Comparison of ENCODE assay signal across 20 mouse cellular contexts in the genomic region with DNA sequence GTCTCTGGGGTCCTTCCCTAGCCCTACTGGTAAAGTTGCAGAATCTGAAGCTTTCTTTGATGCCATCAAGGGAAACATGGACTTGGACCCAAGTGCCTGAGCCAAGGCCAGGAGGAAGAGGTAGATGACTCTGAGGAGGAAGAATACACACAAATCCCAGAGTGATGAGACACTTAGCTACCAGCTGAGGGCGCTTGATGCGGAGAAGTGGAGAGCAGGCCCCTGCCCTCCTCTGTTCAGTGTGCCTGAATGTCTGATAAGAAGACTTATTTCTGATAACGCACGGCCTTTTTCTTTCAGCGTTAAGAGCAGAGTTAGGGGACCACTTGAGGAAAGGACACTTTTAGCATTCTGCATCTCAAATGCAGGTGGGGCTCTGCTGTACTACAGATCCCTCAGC.
DNase-seq lines count a peak whose midpoint lies in the region; ATAC-seq and TF ChIP-seq lines count a peak whose summit lies in the region.
"Had no signal": no experiment of that assay in that cellular context is flagged by ENCODE, and none has a peak within 500 bp of the region (broad histone marks: within the 10 kb centered on the region; RNA-seq: fewer than 3 reads in every experiment).

No protein-coding gene starts in this region.

- H3K9me3 ChIP-seq in kidney, postnatal 0 days (replicated peaks; ENCODE audit: low read length) = no peaks in the 10 kb centered on the region
- no peaks in the 10 kb centered on the region for H3K9me3 ChIP-seq in lung, embryonic 14.5 days (ENCODE audit: low read depth, low read length)
- H3K9me3 ChIP-seq in E14TG2a.4 (ENCODE audit: low read length) = peaks cover 15% of the 10 kb centered on the region

- peak; percentile 33; the same call in 1 of the 2 replicates for TF ChIP-seq CTCF in kidney, postnatal 0 days (IDR thresholded peaks at IDR 0.05; ENCODE audit: low read depth)
- TF ChIP-seq CTCF in lung, embryonic 14.5 days (IDR thresholded peaks at IDR 0.05; ENCODE audit: low read depth) = 0 out of 2 replicates have a peak, but pooled peaks have one; percentile 12
- peak; percentile 17; the same call in 1 of the 2 replicates for TF ChIP-seq CTCF in E14TG2a.4 (conservative IDR thresholded peaks at IDR 0.05; ENCODE audit: low read length)

- H3K27ac ChIP-seq in kidney, postnatal 0 days = no peak overlapping the region
- no peak overlapping the region for H3K27ac ChIP-seq in lung, embryonic 14.5 days (ENCODE audit: low read depth)
- H3K27ac ChIP-seq: embryonic facial prominence, embryonic 13.5 days; forebrain, embryonic 12.5 days; gastrocnemius, adult 2 months; hindbrain, embryonic 10.5 days; hindbrain, embryonic 15.5 days had no signal

- no peak overlapping the region for H3K4me2 ChIP-seq in kidney, postnatal 0 days (ENCODE audit: low read length)
- no peak overlapping the region for H3K4me2 ChIP-seq in lung, embryonic 14.5 days
- H3K4me2 ChIP-seq: embryonic facial prominence, embryonic 13.5 days; forebrain, embryonic 12.5 days; heart, embryonic 12.5 days; hindbrain, embryonic 15.5 days had no signal

- H3K4me3 ChIP-seq in kidney, postnatal 0 days (replicated peaks; ENCODE audit: low read depth, low read length) = no peak overlapping the region
- no peak overlapping the region for H3K4me3 ChIP-seq in lung, embryonic 14.5 days (ENCODE audit: low read depth, low read length)
- no peak overlapping the region for H3K4me3 ChIP-seq in E14TG2a.4 (replicated peaks; ENCODE audit: low read length)
- H3K4me3 ChIP-seq: embryonic facial prominence, embryonic 13.5 days; forebrain, embryonic 12.5 days; gastrocnemius, adult 2 months; heart, embryonic 12.5 days; hindbrain, embryonic 10.5 days; hindbrain, embryonic 15.5 days had no signal

- no peak overlapping the region for H3K9ac ChIP-seq in kidney, postnatal 0 days (ENCODE audit: low read depth, low read length)
- H3K9ac ChIP-seq in lung, embryonic 14.5 days = no peak overlapping the region
- H3K9ac ChIP-seq: embryonic facial prominence, embryonic 13.5 days; forebrain, embryonic 12.5 days; heart, embryonic 12.5 days; hindbrain, embryonic 15.5 days had no signal

- no peaks in the 10 kb centered on the region for H3K27me3 ChIP-seq in kidney, postnatal 0 days (ENCODE audit: insufficient read depth, low read length)
- peaks cover 3% of the 10 kb centered on the region; the same call in 1 of the 2 replicates for H3K27me3 ChIP-seq in lung, embryonic 14.5 days (ENCODE audit: insufficient read depth, low read length)
- no peaks in the 10 kb centered on the region for H3K27me3 ChIP-seq in E14TG2a.4 (ENCODE audit: insufficient read depth, low read length)
- H3K27me3 ChIP-seq: embryonic facial prominence, embryonic 13.5 days had no signal

- H3K4me1 ChIP-seq in kidney, postnatal 0 days (replicated peaks; ENCODE audit: insufficient read depth, low read length) = no peaks in the 10 kb centered on the region
- H3K4me1 ChIP-seq in lung, embryonic 14.5 days (ENCODE audit: insufficient read depth) = no peaks in the 10 kb centered on the region
- peaks cover 22% of the 10 kb centered on the region for H3K4me1 ChIP-seq in E14TG2a.4 (replicated peaks; ENCODE audit: low read depth, low read length)
- H3K4me1 ChIP-seq: heart, embryonic 12.5 days; hindbrain, embryonic 15.5 days had no signal

- 79% methylated on average over 5 of the region's 5 CpGs for WGBS in kidney, postnatal 0 days
- WGBS in lung, embryonic 14.5 days = 47% methylated on average over 5 of the region's 5 CpGs

- no peak for ATAC-seq in kidney, postnatal 0 days (replicated peaks; ENCODE audit: low FRiP score, low read depth)
- ATAC-seq in lung, embryonic 14.5 days (ENCODE audit: insufficient read depth) = no peak
- ATAC-seq: inflammation-experienced regulatory T-cells, adult 6 months had no signal

- DNase-seq in kidney, postnatal 0 days (ENCODE audit: low spot score) = no peak
- no peak for DNase-seq in kidney, postnatal 4 days
- DNase-seq in lung, embryonic 14.5 days = no peak
- DNase-seq in lung, postnatal 25 days (ENCODE audit: low spot score) = no peak
- DNase-seq in ZHBTc4 (ENCODE audit: low read depth, low spot score) = peak; percentile 67
- no peak for DNase-seq in ovary, postnatal 10 days (ENCODE audit: low spot score)
- no peak for DNase-seq in adrenal gland, postnatal 4 days (ENCODE audit: low spot score in 2 of 2)
- DNase-seq: adrenal gland, postnatal 10 days; cerebellum, adult 18-20 months; cerebellum, adult 9-11 months; cerebellum, postnatal 36 days; gastrocnemius, adult 2 months; gastrocnemius, postnatal 25 days had no signal

- H3K36me3 ChIP-seq in kidney, postnatal 0 days (ENCODE audit: insufficient read depth, low read length) = no peaks in the 10 kb centered on the region
- H3K36me3 ChIP-seq in lung, embryonic 14.5 days (ENCODE audit: insufficient read depth) = no peaks in the 10 kb centered on the region
- no peaks in the 10 kb centered on the region for H3K36me3 ChIP-seq in E14TG2a.4 (ENCODE audit: insufficient read depth, low read length)
- H3K36me3 ChIP-seq: embryonic facial prominence, embryonic 13.5 days; forebrain, embryonic 12.5 days; heart, embryonic 12.5 days; hindbrain, embryonic 10.5 days; hindbrain, embryonic 15.5 days had no signal
